Mouse (Mus musculus): ENCODE results near the gene Rgs1.

DNA sequence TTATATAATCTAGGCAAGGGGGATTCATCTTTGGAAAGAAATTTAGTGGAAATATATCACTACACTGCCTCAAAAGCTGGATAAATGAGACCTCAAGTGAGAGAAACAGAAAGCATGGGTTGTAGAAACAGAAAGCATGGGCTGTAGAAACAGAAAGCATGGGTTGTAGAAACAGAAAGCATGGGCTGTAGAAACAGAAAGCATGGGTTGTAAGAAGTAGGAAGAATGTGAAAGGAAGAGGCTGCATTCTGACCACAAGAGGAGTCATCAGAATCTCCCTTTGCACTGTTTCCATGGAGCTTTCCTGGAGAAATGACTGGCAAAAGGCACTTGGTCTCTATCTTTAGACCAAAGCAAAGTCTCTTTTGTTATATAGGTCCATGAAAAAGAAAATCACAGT is 33.8 kb downstream of the Rgs1 start:
- TF ChIP-seq CTCF (IDR thresholded peaks at IDR 0.05; ENCODE audit: control insufficient read depth, insufficient read depth, insufficient read length) (no peak), MYOD1 (IDR thresholded peaks at IDR 0.05; ENCODE audit: control insufficient read depth, insufficient read length, low read depth) (no peak), CEBPB (IDR thresholded peaks at IDR 0.05; ENCODE audit: low read depth) (no peak), USF1 (IDR thresholded peaks at IDR 0.05; ENCODE audit: low read depth) (no peak), MAX (IDR thresholded peaks at IDR 0.05) (no peak), MYOG (IDR thresholded peaks at IDR 0.05; ENCODE audit: control insufficient read depth, extremely low read depth, insufficient read length) (no peak), FOSL1 (IDR thresholded peaks at IDR 0.05; ENCODE audit: insufficient read depth, low read length, poor library complexity, severe bottlenecking) (no peak)
